Mouse (Mus musculus) frontal cortex, postnatal 14 days (tissue): Measurements from ENCODE around the gene Med11.
"Not testable (repeated sequence)": the region's sequence is repeated elsewhere in the genome, so short reads cannot be mapped to it uniquely, and the experiment has no call there.

ENCODE experiments used
- DNase-seq, 2 experiments: peaks; one replicate each; pipeline ENCODE4 v3.0.0; 2022; ENCODE audit warnings: low spot score in 2 of 2

Med11 gene

GRCm38 (mm10) chr11:70451797-70452498 is at the start of gene Med11:
Med11 (plus strand) TSS chr11:70451919.
- peak; percentile 88 to 92 for DNase-seq

- no peak for DNase-seq
Observed at GRCm38 (mm10) chr11:70403598-70403997, 48.1 kb upstream of the Med11 start.

GRCm38 (mm10) chr11:70409594-70410296 is 42.0 kb upstream of the Med11 start, which contains the start of gene Pelp1:
Pelp1 (minus strand) TSS chr11:70410031.
- DNase-seq: peak; percentile 88 to 89

GRCm38 (mm10) chr11:70410297-70410643 is 41.4 kb upstream of the Med11 start:
- DNase-seq: no peak

- no peak for DNase-seq
Observed at GRCm38 (mm10) chr11:70412591-70412990, 39.1 kb upstream of the Med11 start.

GRCm38 (mm10) chr11:70413961-70414360 is 37.8 kb upstream of the Med11 start:
- DNase-seq: peak in 1 of 2 experiments; percentile 71

- DNase-seq: no peak
Observed at GRCm38 (mm10) chr11:70418199-70418598, 33.5 kb upstream of the Med11 start.

- DNase-seq: no peak
Observed at GRCm38 (mm10) chr11:70419486-70419885, 32.2 kb upstream of the Med11 start.

- DNase-seq: not testable (repeated sequence)
Observed at GRCm38 (mm10) chr11:70426598-70426997, 25.1 kb upstream of the Med11 start.

GRCm38 (mm10) chr11:70431574-70431973 is 20.1 kb upstream of the Med11 start:
- no peak for DNase-seq

GRCm38 (mm10) chr11:70432048-70432894 is 19.4 kb upstream of the Med11 start, which contains the start of gene Arrb2:
Arrb2 (plus strand) TSS chr11:70432635.
- DNase-seq: peak; percentile 95 to 96

- DNase-seq: no peak
Observed at GRCm38 (mm10) chr11:70432895-70433568, 18.7 kb upstream of the Med11 start.

GRCm38 (mm10) chr11:70433569-70433943 is 18.2 kb upstream of the Med11 start:
- no peak for DNase-seq

- DNase-seq: no peak
Observed at GRCm38 (mm10) chr11:70433951-70434350, 17.8 kb upstream of the Med11 start.

GRCm38 (mm10) chr11:70435476-70435875 is 16.2 kb upstream of the Med11 start:
- DNase-seq: no peak

- no peak for DNase-seq
Observed at GRCm38 (mm10) chr11:70437426-70437825, 14.3 kb upstream of the Med11 start.

- no peak for DNase-seq
Observed at GRCm38 (mm10) chr11:70438728-70439374, 12.9 kb upstream of the Med11 start.

GRCm38 (mm10) chr11:70440637-70441036 is 11.1 kb upstream of the Med11 start:
- DNase-seq: no peak

GRCm38 (mm10) chr11:70441882-70442281 is 9.8 kb upstream of the Med11 start:
- no peak for DNase-seq

GRCm38 (mm10) chr11:70443964-70444363 is 7.8 kb upstream of the Med11 start:
- no peak for DNase-seq

- no peak for DNase-seq
Observed at GRCm38 (mm10) chr11:70444667-70445066, 7.1 kb upstream of the Med11 start.
